Mouse (Mus musculus): Measurements from ENCODE around the gene S100a13.
A peak's percentile ranks its signal among the peaks of the same experiment; 100 is the strongest.

- TF ChIP-seq POLR2A (IDR thresholded peaks at IDR 0.05; ENCODE audit: extremely low read depth, insufficient read depth, low read length) (peak; percentile 49; the same call in 1 of the 2 replicates), CTCF (IDR thresholded peaks at IDR 0.05; ENCODE audit: extremely low read depth, insufficient read depth, low read length) (no peak)
These were observed 456 bp downstream of the S100a13 start for GRCm38 (mm10) chr3:90514691-90515090.
